Mouse (Mus musculus) spleen, adult 2 months (tissue): ENCODE data around the gene Gja3. TPM values are rescaled to one million over a fixed set of nuclear protein-coding genes. Genes with fewer than 3 reads are reported as not detected.
A peak's percentile ranks its signal among the peaks of the same experiment; 100 is the strongest.

Experiments used
- DNase-seq, 2 experiments: peaks; one replicate each; pipeline versions ENCODE4 v3.0.0 to v3.0.0-alpha.2; 2012 to 2021; ENCODE audit warnings: low spot score in 2 of 2, low read depth in 1 of 2
- H3K27ac ChIP-seq: fragments of 200-500 bp; 2 replicates; pipeline ENCODE4 v1.5.1; 2012; ENCODE audit warnings: low read length, inconsistent platforms; ENCODE audit not compliant: insufficient read depth
- H3K27me3 ChIP-seq: fragments of 200-500 bp; 2 replicates; pipeline ENCODE4 v1.6.1; 2012; ENCODE audit warnings: mild to moderate bottlenecking, moderate library complexity, low read length, inconsistent platforms; ENCODE audit not compliant: control insufficient read depth, insufficient read depth
- H3K36me3 ChIP-seq: fragments of 200-500 bp; 2 replicates; pipeline ENCODE4 v1.6.1; 2012; ENCODE audit warnings: mild to moderate bottlenecking, low read length, inconsistent platforms; ENCODE audit not compliant: control insufficient read depth, insufficient read depth
- H3K4me1 ChIP-seq: fragments of 200-500 bp; 2 replicates; pipeline ENCODE4 v1.6.1; 2011; ENCODE audit warnings: inconsistent platforms; ENCODE audit not compliant: control insufficient read depth, insufficient read depth, insufficient read length
- H3K4me3 ChIP-seq: fragments of 200-500 bp; 2 replicates; pipeline ENCODE4 v1.5.1; 2011; ENCODE audit warnings: mild to moderate bottlenecking, inconsistent platforms; ENCODE audit not compliant: insufficient read depth, insufficient read length; ENCODE audit errors: extremely low read depth
- CTCF ChIP-seq: fragments of 200-500 bp; IDR thresholded peaks from 2 replicates; pipeline ENCODE4 v1.5.1; 2011; ENCODE audit warnings: mild to moderate bottlenecking, inconsistent platforms; ENCODE audit not compliant: insufficient read depth, insufficient read length, insufficient replicate concordance; ENCODE audit errors: extremely low read depth
- POLR2A ChIP-seq: fragments of 200-500 bp; IDR thresholded peaks from 2 replicates; pipeline ENCODE4 v1.6.1; 2011; ENCODE audit warnings: low read depth, low read length, inconsistent platforms
- WGBS: fragments of 180-500 bp; shearing (Covaris S2); methylation state at CpG from one replicate; pipeline ENCODE4 v1.1.7; 2018; 5-methylcytosine and 5-hydroxymethylcytosine counted together
- polyA plus RNA-seq: library from polyadenylated mRNA; depleted of rRNA; stranded (reverse); fragments of >200 nt; gene quantifications from 2 replicates; pipeline ENCODE4 v1.2.3, GENCODE M21; 2012

The Gja3 gene
- polyA plus RNA-seq, 1 experiment = not detected

GRCm38 (mm10) chr14:57101623-57102022 is 43.7 kb upstream of the Gja3 start:
- Histone ChIP-seq H3K4me3 (no peak overlapping the region), H3K36me3 (no peaks in the 10 kb centered on the region), H3K27ac (no peak overlapping the region), H3K4me1 (no peaks in the 10 kb centered on the region; the same call in 1 of the 2 replicates), H3K27me3 (peaks cover 16% of the 10 kb centered on the region)
- 88% methylated on average over 7 of the region's 7 CpGs for WGBS
- TF ChIP-seq POLR2A (no peak), CTCF (no peak)
- no peak for DNase-seq

- Histone ChIP-seq H3K27me3 (no peaks in the 10 kb centered on the region), H3K4me3 (no peak overlapping the region), H3K4me1 (no peaks in the 10 kb centered on the region), H3K36me3 (no peaks in the 10 kb centered on the region), H3K27ac (no peak overlapping the region)
- WGBS = 57% methylated on average over 4 of the region's 4 CpGs
- no peak for TF ChIP-seq CTCF
- no peak for TF ChIP-seq POLR2A
- no peak for DNase-seq
These were observed 38.0 kb upstream of the Gja3 start for GRCm38 (mm10) chr14:57095855-57096254.

GRCm38 (mm10) chr14:57093029-57093428 is 35.1 kb upstream of the Gja3 start:
- no peak for DNase-seq
- WGBS = 6% methylated on average over 8 of the region's 8 CpGs
- Histone ChIP-seq H3K4me1 (no peaks in the 10 kb centered on the region), H3K36me3 (no peaks in the 10 kb centered on the region), H3K4me3 (no peak overlapping the region), H3K27me3 (no peaks in the 10 kb centered on the region), H3K27ac (no peak overlapping the region)
- TF ChIP-seq POLR2A = no peak
- peak; percentile 41; the same call in 1 of the 2 replicates for TF ChIP-seq CTCF

GRCm38 (mm10) chr14:57090001-57090400 is 32.1 kb upstream of the Gja3 start:
- no peaks in the 10 kb centered on the region for H3K27me3 ChIP-seq
- TF ChIP-seq CTCF (no peak), POLR2A (no peak)
- 71% methylated on average over 2 of the region's 2 CpGs for WGBS
- H3K4me1 ChIP-seq = no peaks in the 10 kb centered on the region
- H3K4me3 ChIP-seq = no peak overlapping the region
- no peak for DNase-seq
- H3K27ac ChIP-seq = no peak overlapping the region
- H3K36me3 ChIP-seq = no peaks in the 10 kb centered on the region

GRCm38 (mm10) chr14:57089107-57089506 is 31.2 kb upstream of the Gja3 start:
- Histone ChIP-seq H3K4me1 (no peaks in the 10 kb centered on the region), H3K27me3 (no peaks in the 10 kb centered on the region), H3K4me3 (no peak overlapping the region), H3K27ac (no peak overlapping the region), H3K36me3 (no peaks in the 10 kb centered on the region)
- WGBS = 84% methylated on average over 7 of the region's 7 CpGs
- TF ChIP-seq CTCF (no peak), POLR2A (no peak)
- no peak for DNase-seq

GRCm38 (mm10) chr14:57084180-57084668 is 26.3 kb upstream of the Gja3 start:
- H3K36me3 ChIP-seq = no peaks in the 10 kb centered on the region
- H3K4me3 ChIP-seq = no peak overlapping the region
- H3K4me1 ChIP-seq = no peaks in the 10 kb centered on the region
- DNase-seq = no peak
- no peaks in the 10 kb centered on the region for H3K27me3 ChIP-seq
- 29% methylated on average over 11 of the region's 11 CpGs for WGBS
- H3K27ac ChIP-seq = no peak overlapping the region
- TF ChIP-seq POLR2A (no peak), CTCF (no peak)

GRCm38 (mm10) chr14:57082863-57083262 is 25.0 kb upstream of the Gja3 start:
- WGBS = 95% methylated on average over 1 of the region's 1 CpGs
- no peaks in the 10 kb centered on the region for H3K36me3 ChIP-seq
- DNase-seq = no peak
- H3K27ac ChIP-seq = no peak overlapping the region
- TF ChIP-seq POLR2A (no peak), CTCF (no peak)
- no peaks in the 10 kb centered on the region for H3K27me3 ChIP-seq
- H3K4me3 ChIP-seq = no peak overlapping the region
- H3K4me1 ChIP-seq = no peaks in the 10 kb centered on the region
